Mouse (Mus musculus): ENCODE measurements around the gene Hhex. TPM values are rescaled to one million over a fixed set of nuclear protein-coding genes. Genes with fewer than 3 reads are reported as not detected.

Hhex gene
- polyA plus RNA-seq, 1 experiment from 2014 or later = 26.5 TPM

DNA sequence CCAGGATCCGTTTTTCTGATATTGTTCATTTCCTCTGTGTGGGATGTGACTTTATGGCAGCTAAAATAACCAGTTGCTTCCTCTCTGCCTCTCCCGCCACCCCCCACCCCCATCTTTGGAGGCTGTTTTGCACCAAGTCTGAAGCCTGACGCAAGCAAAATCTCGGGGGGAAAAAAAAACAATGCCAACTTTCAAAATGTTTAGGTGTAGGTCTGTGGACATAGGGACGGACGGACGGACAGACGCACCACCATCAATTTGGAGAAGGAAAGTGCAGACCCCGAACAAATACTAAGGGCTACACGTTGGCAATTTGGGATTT is 1.2 kb downstream of the Hhex start:
- Histone ChIP-seq H3K27ac (no peak overlapping the region), H3K4me1 (peaks cover 20% of the 10 kb centered on the region), H3K36me3 (no peaks in the 10 kb centered on the region), H3K4me3 (peak overlapping the region; percentile 66), H3K9me3 (no peaks in the 10 kb centered on the region), H3K27me3 (ENCODE audit: insufficient read depth, poor library complexity, severe bottlenecking) (peaks cover 96% of the 10 kb centered on the region)
- 4% methylated on average over 10 of the region's 10 CpGs for WGBS
- no peak for DNase-seq (ENCODE audit: low spot score)

DNA sequence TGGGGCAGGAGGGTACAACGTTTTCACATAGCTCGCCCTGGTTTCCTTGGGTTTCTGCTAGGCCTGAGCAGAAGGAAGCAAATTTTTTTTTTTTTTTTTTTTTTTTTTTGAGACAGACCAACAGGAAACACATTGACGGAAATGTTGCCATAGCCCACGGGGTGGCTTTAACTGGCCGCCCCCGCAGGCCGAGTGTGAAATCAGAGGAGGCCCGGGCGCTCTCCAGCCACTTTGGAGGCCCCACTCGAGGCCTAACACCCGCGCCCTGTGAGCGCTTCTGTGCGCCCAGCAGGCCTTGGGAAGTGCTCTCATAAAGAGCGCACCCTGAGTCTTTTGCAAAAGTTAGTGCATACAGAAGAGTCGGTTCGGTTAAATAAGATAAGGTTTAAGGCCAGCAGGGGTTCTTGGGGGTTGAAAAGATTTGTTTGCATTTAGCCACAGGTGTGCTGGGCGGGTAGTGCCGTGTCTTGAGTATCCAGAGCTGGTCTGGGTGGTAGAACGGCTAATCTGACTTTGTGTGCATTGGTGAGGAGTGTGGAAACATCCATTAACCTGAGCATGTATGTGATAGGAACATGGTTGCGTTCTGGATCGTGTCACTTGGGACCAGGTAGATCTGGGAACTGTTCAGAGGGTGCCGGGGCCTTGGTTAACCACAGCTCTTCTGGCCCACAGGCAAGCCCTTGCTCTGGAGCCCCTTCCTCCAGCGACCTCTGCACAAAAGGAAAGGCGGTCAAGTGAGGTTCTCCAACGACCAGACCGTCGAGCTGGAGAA is 2.1 kb downstream of the Hhex start:
- WGBS = 7% methylated on average over 28 of the region's 28 CpGs
- H3K27ac ChIP-seq = no peak overlapping the region

DNA sequence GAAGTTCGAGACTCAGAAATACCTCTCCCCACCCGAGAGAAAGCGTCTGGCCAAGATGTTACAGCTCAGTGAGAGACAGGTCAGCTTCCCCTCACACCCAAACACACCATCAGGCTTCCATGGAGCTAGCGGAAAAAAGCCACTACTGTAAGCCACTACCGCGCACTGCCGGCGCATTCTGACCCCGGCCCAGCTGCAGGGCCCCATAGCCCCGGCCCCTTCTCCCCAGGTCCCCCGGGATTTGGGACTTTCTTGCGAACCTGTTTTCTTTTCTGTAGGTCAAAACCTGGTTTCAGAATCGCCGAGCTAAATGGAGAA is 2.6 kb downstream of the Hhex start:
- Histone ChIP-seq H3K27me3 (ENCODE audit: insufficient read depth, poor library complexity, severe bottlenecking) (peaks cover 95% of the 10 kb centered on the region), H3K36me3 (no peaks in the 10 kb centered on the region), H3K9me3 (no peaks in the 10 kb centered on the region), H3K27ac (no peak overlapping the region), H3K4me3 (peak overlapping the region; percentile 32), H3K4me1 (peaks cover 20% of the 10 kb centered on the region)
- no peak for DNase-seq (ENCODE audit: low spot score)
- WGBS = 8% methylated on average over 14 of the region's 14 CpGs

More for the DNA sequence above, 2.1 kb downstream of the Hhex start:
- peak overlapping the region; percentile 32 for H3K4me3 ChIP-seq
- peaks cover 20% of the 10 kb centered on the region for H3K4me1 ChIP-seq
- no peaks in the 10 kb centered on the region for H3K36me3 ChIP-seq
- H3K9me3 ChIP-seq = no peaks in the 10 kb centered on the region
- no peak for DNase-seq (ENCODE audit: low spot score)
- H3K27me3 ChIP-seq (ENCODE audit: insufficient read depth, poor library complexity, severe bottlenecking) = peaks cover 96% of the 10 kb centered on the region

GRCm38 (mm10) chr19:37440181-37440580 is 5.6 kb downstream of the Hhex start:
- no peak for DNase-seq (ENCODE audit: low spot score)
- H3K27ac ChIP-seq = no peak overlapping the region
- no peaks in the 10 kb centered on the region for H3K9me3 ChIP-seq
- peaks cover 68% of the 10 kb centered on the region for H3K27me3 ChIP-seq (ENCODE audit: insufficient read depth, poor library complexity, severe bottlenecking)
- no peaks in the 10 kb centered on the region for H3K36me3 ChIP-seq
- peaks cover 5% of the 10 kb centered on the region for H3K4me1 ChIP-seq
- WGBS = 60% methylated on average over 4 of the region's 4 CpGs
- no peak overlapping the region for H3K4me3 ChIP-seq

GRCm38 (mm10) chr19:37440708-37441475 is 6.3 kb downstream of the Hhex start:
- no peak for DNase-seq (ENCODE audit: low spot score)
- Histone ChIP-seq H3K36me3 (no peaks in the 10 kb centered on the region), H3K4me1 (no peaks in the 10 kb centered on the region), H3K27ac (no peak overlapping the region), H3K9me3 (no peaks in the 10 kb centered on the region), H3K27me3 (ENCODE audit: insufficient read depth, poor library complexity, severe bottlenecking) (peaks cover 61% of the 10 kb centered on the region), H3K4me3 (no peak overlapping the region)
- WGBS = 66% methylated on average over 16 of the region's 16 CpGs

GRCm38 (mm10) chr19:37442524-37443286 is 8.1 kb downstream of the Hhex start:
- 60% methylated on average over 10 of the region's 10 CpGs for WGBS
- no peaks in the 10 kb centered on the region for H3K9me3 ChIP-seq

GRCm38 (mm10) chr19:37443631-37444140 is 9.1 kb downstream of the Hhex start:
- no peak for DNase-seq (ENCODE audit: low spot score)
- no peak overlapping the region for H3K4me3 ChIP-seq
- H3K27ac ChIP-seq = no peak overlapping the region
- no peaks in the 10 kb centered on the region for H3K36me3 ChIP-seq
- peaks cover 33% of the 10 kb centered on the region for H3K27me3 ChIP-seq (ENCODE audit: insufficient read depth, poor library complexity, severe bottlenecking)
- no peaks in the 10 kb centered on the region for H3K4me1 ChIP-seq
- H3K9me3 ChIP-seq = no peaks in the 10 kb centered on the region
- 30% methylated on average over 4 of the region's 4 CpGs for WGBS

More at GRCm38 (mm10) chr19:37442524-37443286, 8.1 kb downstream of the Hhex start:
- no peak overlapping the region for H3K27ac ChIP-seq
- peaks cover 43% of the 10 kb centered on the region for H3K27me3 ChIP-seq (ENCODE audit: insufficient read depth, poor library complexity, severe bottlenecking)
- H3K4me3 ChIP-seq = no peak overlapping the region
- no peak for DNase-seq (ENCODE audit: low spot score)
- H3K36me3 ChIP-seq = no peaks in the 10 kb centered on the region
- H3K4me1 ChIP-seq = no peaks in the 10 kb centered on the region

- no peak overlapping the region for H3K27ac ChIP-seq
- no peaks in the 10 kb centered on the region for H3K36me3 ChIP-seq
- H3K4me1 ChIP-seq = no peaks in the 10 kb centered on the region
- H3K4me3 ChIP-seq = no peak overlapping the region
- no peaks in the 10 kb centered on the region for H3K9me3 ChIP-seq
- peaks cover 12% of the 10 kb centered on the region; the same call in 1 of the 2 replicates for H3K27me3 ChIP-seq (ENCODE audit: insufficient read depth, poor library complexity, severe bottlenecking)
- no peak for DNase-seq (ENCODE audit: low spot score)
- 63% methylated on average over 5 of the region's 5 CpGs for WGBS
Measured at GRCm38 (mm10) chr19:37448212-37448611, 13.6 kb downstream of the Hhex start.

DNA sequence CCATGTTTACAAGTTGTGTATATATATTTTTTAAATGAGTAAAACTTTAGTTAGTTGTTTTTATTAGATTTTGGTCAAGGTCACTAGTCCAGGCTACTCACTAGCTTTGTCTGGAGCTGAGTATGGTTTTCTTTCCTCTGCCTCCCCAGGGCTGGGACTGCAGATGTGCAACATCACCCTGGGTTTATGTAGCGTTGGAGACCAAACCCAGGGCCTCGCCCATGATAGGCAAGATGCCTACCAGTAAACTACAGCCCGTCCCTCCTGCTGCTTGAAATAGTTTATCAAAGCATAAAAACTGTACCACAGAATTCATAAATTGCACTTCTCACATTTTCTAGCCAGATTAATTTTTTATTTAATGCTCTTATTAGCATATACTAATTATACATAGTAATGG is 14.6 kb downstream of the Hhex start:
- 82% methylated on average over 3 of the region's 3 CpGs for WGBS
- no peaks in the 10 kb centered on the region for H3K4me1 ChIP-seq
- H3K4me3 ChIP-seq = no peak overlapping the region
- H3K27ac ChIP-seq = no peak overlapping the region
- DNase-seq (ENCODE audit: low spot score) = no peak
- peaks cover 12% of the 10 kb centered on the region; the same call in 1 of the 2 replicates for H3K27me3 ChIP-seq (ENCODE audit: insufficient read depth, poor library complexity, severe bottlenecking)
- H3K9me3 ChIP-seq = no peaks in the 10 kb centered on the region
- no peaks in the 10 kb centered on the region for H3K36me3 ChIP-seq

- 78% methylated on average over 2 of the region's 2 CpGs for WGBS
Measured at GRCm38 (mm10) chr19:37455528-37455927, 20.9 kb downstream of the Hhex start.

GRCm38 (mm10) chr19:37455961-37456360 is 21.4 kb downstream of the Hhex start:
- Histone ChIP-seq H3K27me3 (ENCODE audit: insufficient read depth, poor library complexity, severe bottlenecking) (peaks cover 12% of the 10 kb centered on the region; the same call in 1 of the 2 replicates), H3K9me3 (no peaks in the 10 kb centered on the region), H3K27ac (no peak overlapping the region), H3K4me3 (no peak overlapping the region), H3K4me1 (no peaks in the 10 kb centered on the region), H3K36me3 (no peaks in the 10 kb centered on the region)
- whole genome bisulfite sequencing = 96% methylated on average over 1 of the region's 1 CpGs
- DNase-seq (ENCODE audit: low spot score) = no peak

More at GRCm38 (mm10) chr19:37455528-37455927, 20.9 kb downstream of the Hhex start:
- no peak overlapping the region for H3K27ac ChIP-seq
- peaks cover 12% of the 10 kb centered on the region; the same call in 1 of the 2 replicates for H3K27me3 ChIP-seq (ENCODE audit: insufficient read depth, poor library complexity, severe bottlenecking)
- no peak overlapping the region for H3K4me3 ChIP-seq
- H3K36me3 ChIP-seq = no peaks in the 10 kb centered on the region
- no peaks in the 10 kb centered on the region for H3K9me3 ChIP-seq
- H3K4me1 ChIP-seq = no peaks in the 10 kb centered on the region
- no peak for DNase-seq (ENCODE audit: low spot score)

DNA sequence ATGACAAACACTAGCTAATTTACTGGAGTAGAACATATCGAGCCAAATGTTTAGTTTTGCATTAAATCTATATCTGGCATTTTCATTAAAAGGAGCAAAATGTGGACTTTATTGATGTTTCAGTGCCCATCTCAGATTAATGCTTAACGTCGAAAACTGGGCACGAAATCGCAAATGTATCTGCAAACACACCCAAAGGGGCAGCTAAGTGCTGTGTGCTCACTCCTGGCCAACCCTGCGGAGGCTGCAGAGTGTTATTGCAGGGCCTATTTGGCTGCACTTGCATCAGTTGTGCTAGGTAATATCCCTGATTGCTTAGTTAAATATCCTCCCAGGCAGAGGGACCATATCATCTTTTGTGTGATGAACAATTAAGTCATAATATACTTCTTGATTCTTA is 23.4 kb downstream of the Hhex start:
- Histone ChIP-seq H3K27ac (no peak overlapping the region), H3K9me3 (no peaks in the 10 kb centered on the region), H3K4me1 (no peaks in the 10 kb centered on the region), H3K27me3 (ENCODE audit: insufficient read depth, poor library complexity, severe bottlenecking) (no peaks in the 10 kb centered on the region), H3K36me3 (no peaks in the 10 kb centered on the region), H3K4me3 (no peak overlapping the region)
- no peak for DNase-seq (ENCODE audit: low spot score)
- 77% methylated on average over 6 of the region's 6 CpGs for WGBS

GRCm38 (mm10) chr19:37466403-37466802 is 31.8 kb downstream of the Hhex start:
- Histone ChIP-seq H3K27me3 (ENCODE audit: insufficient read depth, poor library complexity, severe bottlenecking) (no peaks in the 10 kb centered on the region; the same call in 1 of the 2 replicates), H3K36me3 (no peaks in the 10 kb centered on the region), H3K4me3 (no peak overlapping the region), H3K27ac (no peak overlapping the region), H3K9me3 (no peaks in the 10 kb centered on the region), H3K4me1 (no peaks in the 10 kb centered on the region)
- no peak for DNase-seq (ENCODE audit: low spot score)
- 82% methylated on average over 3 of the region's 3 CpGs for WGBS

Measured in heart, embryonic 10.5 days (tissue).